In the genomic region with DNA sequence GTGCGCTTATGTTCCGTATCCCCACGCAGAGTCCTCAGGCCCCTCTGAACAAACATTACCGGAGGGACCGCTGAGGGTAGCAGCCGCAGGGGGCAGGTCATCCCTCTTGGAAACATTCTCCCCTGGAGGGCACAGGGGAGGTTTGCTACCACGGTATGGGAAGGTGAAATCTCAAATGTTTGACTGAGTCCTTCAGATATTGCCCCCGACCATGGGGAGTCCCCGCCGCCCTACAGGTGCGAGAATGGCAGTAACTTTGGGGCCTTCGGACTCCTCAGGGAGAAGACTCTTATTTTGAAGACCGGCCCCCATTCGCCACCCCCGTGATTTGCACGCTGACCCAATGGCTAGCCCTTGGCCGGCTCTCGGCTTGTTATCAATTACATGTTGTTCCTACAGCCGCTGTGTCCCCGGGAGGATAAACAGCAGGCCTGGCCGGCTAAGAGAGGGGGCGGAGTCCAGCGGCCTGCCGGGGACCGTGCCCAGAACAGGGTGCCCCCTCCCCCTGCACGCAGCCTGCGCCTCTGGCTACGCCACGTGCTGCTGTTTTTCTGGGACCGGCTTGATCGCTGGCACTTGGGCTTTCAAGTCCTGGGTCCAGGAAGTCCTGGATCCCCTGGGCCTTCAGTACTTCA, we compare ENCODE assay signal across 8 mouse cellular contexts. TPM values are rescaled to one million over a fixed set of nuclear protein-coding genes. Genes with fewer than 3 reads are reported as not detected.
DNase-seq lines count a peak whose midpoint lies in the region; ATAC-seq and TF ChIP-seq lines count a peak whose summit lies in the region.

No protein-coding gene starts in this region.

- H3K4me2 ChIP-seq in embryonic facial prominence, embryonic 14.5 days (ENCODE audit: low read depth, low read length): peak overlapping the region; percentile 100
- H3K4me2 ChIP-seq in midbrain, embryonic 11.5 days: peak overlapping the region; percentile 100
- H3K4me2 ChIP-seq in stomach, embryonic 14.5 days (replicated peaks; ENCODE audit: low read depth, low read length): peak overlapping the region; percentile 100

- TF ChIP-seq POLR2A in kidney, adult 2 months (IDR thresholded peaks at IDR 0.05; ENCODE audit: low read depth, low read length): no peak

- DNase-seq in embryonic facial prominence, embryonic 14.5 days (ENCODE audit: low spot score): peak; percentile 74
- peak; percentile 97 for DNase-seq in heart, adult 8-10 months (ENCODE audit: low spot score)
- DNase-seq in kidney, adult 2 months: peak; percentile 98
- peak; percentile 80 for DNase-seq in left cerebral cortex, postnatal 4 days
- peak; percentile 93 for DNase-seq in midbrain, embryonic 11.5 days (ENCODE audit: low spot score, missing footprints)

- H3K9ac ChIP-seq in embryonic facial prominence, embryonic 14.5 days (ENCODE audit: low read depth, low read length): peak overlapping the region; percentile 71
- peak overlapping the region; percentile 72 for H3K9ac ChIP-seq in midbrain, embryonic 11.5 days (ENCODE audit: low read length)
- peak overlapping the region; percentile 58 for H3K9ac ChIP-seq in stomach, embryonic 14.5 days (replicated peaks; ENCODE audit: low read depth, low read length)

- under 1% methylated on average over 30 of the region's 31 CpGs for WGBS in embryonic facial prominence, embryonic 14.5 days
- WGBS in kidney, adult 2 months: under 1% methylated on average over 31 of the region's 31 CpGs
- WGBS in midbrain, embryonic 11.5 days: under 1% methylated on average over 31 of the region's 31 CpGs
- under 1% methylated on average over 31 of the region's 31 CpGs for WGBS in stomach, embryonic 14.5 days

- H3K27me3 ChIP-seq in erythroblast, embryonic 14.5 days (ENCODE audit: control insufficient read depth): peaks cover 38% of the 10 kb centered on the region
- peaks cover 22% of the 10 kb centered on the region for H3K27me3 ChIP-seq in embryonic facial prominence, embryonic 14.5 days (replicated peaks; ENCODE audit: control insufficient read depth, insufficient read depth, low read length)
- H3K27me3 ChIP-seq in kidney, adult 2 months (replicated peaks; ENCODE audit: control insufficient read depth, insufficient read depth, low read length): no peaks in the 10 kb centered on the region
- peaks cover 23% of the 10 kb centered on the region for H3K27me3 ChIP-seq in midbrain, embryonic 11.5 days (ENCODE audit: control insufficient read depth, insufficient read depth, low read length)
- H3K27me3 ChIP-seq in stomach, embryonic 14.5 days (ENCODE audit: control insufficient read depth, insufficient read depth, low read length): peaks cover 14% of the 10 kb centered on the region; the same call in 1 of the 2 replicates

- peaks cover 11% of the 10 kb centered on the region; the same call in 1 of the 2 replicates for H3K36me3 ChIP-seq in erythroblast, embryonic 14.5 days (ENCODE audit: control insufficient read depth)
- H3K36me3 ChIP-seq in embryonic facial prominence, embryonic 14.5 days (ENCODE audit: control insufficient read depth, insufficient read depth, low read length): no peaks in the 10 kb centered on the region
- H3K36me3 ChIP-seq in kidney, adult 2 months (ENCODE audit: control insufficient read depth, insufficient read depth, low read length): peaks cover 1% of the 10 kb centered on the region; the same call in 1 of the 2 replicates
- no peaks in the 10 kb centered on the region for H3K36me3 ChIP-seq in midbrain, embryonic 11.5 days (ENCODE audit: control insufficient read depth, insufficient read depth, low read length)
- H3K36me3 ChIP-seq in stomach, embryonic 14.5 days (ENCODE audit: control insufficient read depth, insufficient read depth, low read length): no peaks in the 10 kb centered on the region

- H3K4me1 ChIP-seq in erythroblast, embryonic 14.5 days (ENCODE audit: control insufficient read depth): peaks cover 4% of the 10 kb centered on the region; the same call in 1 of the 2 replicates
- H3K4me1 ChIP-seq in embryonic facial prominence, embryonic 14.5 days (ENCODE audit: control insufficient read depth, insufficient read depth, low read length): peaks cover 10% of the 10 kb centered on the region
- peaks cover 47% of the 10 kb centered on the region for H3K4me1 ChIP-seq in kidney, adult 2 months (ENCODE audit: control insufficient read depth, insufficient read depth, low read length)
- H3K4me1 ChIP-seq in midbrain, embryonic 11.5 days (ENCODE audit: control insufficient read depth, insufficient read depth, low read length): peaks cover 14% of the 10 kb centered on the region
- H3K4me1 ChIP-seq in stomach, embryonic 14.5 days (ENCODE audit: control insufficient read depth, insufficient read depth, low read length): peaks cover 13% of the 10 kb centered on the region; the same call in 1 of the 2 replicates

- no peak for ATAC-seq in erythroblast, adult 5-6 weeks (replicated peaks; ENCODE audit: low FRiP score, poor library complexity, severe bottlenecking)
- peak; percentile 87 for ATAC-seq in embryonic facial prominence, embryonic 14.5 days (ENCODE audit: low read depth)
- peak; percentile 77 for ATAC-seq in midbrain, embryonic 11.5 days (ENCODE audit: low FRiP score)
- ATAC-seq in stomach, embryonic 14.5 days (ENCODE audit: insufficient number of reproducible peaks, insufficient read depth, low FRiP score, low read depth): peak; percentile 79

- H3K9me3 ChIP-seq in erythroblast, embryonic 14.5 days (ENCODE audit: control insufficient read depth, low read length): no peaks in the 10 kb centered on the region
- H3K9me3 ChIP-seq in embryonic facial prominence, embryonic 14.5 days (ENCODE audit: control insufficient read depth, low read length): no peaks in the 10 kb centered on the region
- H3K9me3 ChIP-seq in midbrain, embryonic 11.5 days (ENCODE audit: control insufficient read depth, low read length): no peaks in the 10 kb centered on the region
- no peaks in the 10 kb centered on the region for H3K9me3 ChIP-seq in stomach, embryonic 14.5 days (ENCODE audit: control insufficient read depth, low read depth, low read length)

- peak overlapping the region; percentile 59 for H3K4me3 ChIP-seq in erythroblast, embryonic 14.5 days (replicated peaks)
- H3K4me3 ChIP-seq in embryonic facial prominence, embryonic 14.5 days (ENCODE audit: low read depth, low read length): peak overlapping the region; percentile 68
- peak overlapping the region; percentile 89 for H3K4me3 ChIP-seq in kidney, adult 2 months (ENCODE audit: insufficient read depth, low read depth, low read length)
- peak overlapping the region; percentile 61 for H3K4me3 ChIP-seq in midbrain, embryonic 11.5 days (ENCODE audit: low read depth, low read length)
- peak overlapping the region; percentile 59 for H3K4me3 ChIP-seq in stomach, embryonic 14.5 days (ENCODE audit: low read depth, low read length)

- TF ChIP-seq CTCF in kidney, adult 2 months (conservative IDR thresholded peaks at IDR 0.05; ENCODE audit: insufficient read depth, insufficient read length, low read depth, low read length): no peak

- intact Hi-C loops in left cerebral cortex, postnatal 4 days (cut with DNase I): no loop called here

- H3K27ac ChIP-seq in embryonic facial prominence, embryonic 14.5 days (replicated peaks; ENCODE audit: low read depth, low read length): no peak overlapping the region
- H3K27ac ChIP-seq in kidney, adult 2 months (ENCODE audit: insufficient read depth, low read depth, low read length): peak overlapping the region; percentile 96
- H3K27ac ChIP-seq in midbrain, embryonic 11.5 days (ENCODE audit: low read depth, low read length): no peak overlapping the region
- peak overlapping the region; percentile 15; the same call in 1 of the 2 replicates for H3K27ac ChIP-seq in stomach, embryonic 14.5 days (ENCODE audit: low read length)

RNA-seq across cellular contexts. Expression of gene Klf15, which starts 1.0 kb away (rescaled TPM):
- polyA plus RNA-seq in erythroblast, embryonic 14.5 days (2012): 0.02 TPM in 1 of 2 replicates, not detected in the other
- not detected in 2 replicates for total RNA-seq in erythroblast, adult 5-6 weeks (2015; ENCODE audit: low replicate concordance)
- total RNA-seq in erythroblast, adult 5-6 weeks (2017; ENCODE audit: low replicate concordance): 0.42 and 0.43 TPM in 2 replicates
- 7.0 and 8.4 TPM in 2 replicates for polyA plus RNA-seq in embryonic facial prominence, embryonic 14.5 days (2014; fragmentation: Nextera tagmentation; extraction: Ambion mirVana)
- 10 to 100 TPM; 55.7 to 79.2 (median 65.3) TPM for total RNA-seq in heart, adult 8-10 months (2022)
- polyA plus RNA-seq in kidney, adult 2 months (2012; rRNA removed): 131 and 170 TPM in 2 replicates
- 10 to 100 TPM; 11.7 to 12.3 TPM for total RNA-seq in left cerebral cortex, postnatal 4 days (2021)
- 3.5 and 4.2 TPM in 2 replicates for polyA plus RNA-seq in midbrain, embryonic 11.5 days (2014; fragmentation: Nextera tagmentation; extraction: Ambion mirVana)
- polyA plus RNA-seq in stomach, embryonic 14.5 days (2014; fragmentation: Nextera tagmentation; extraction: Ambion mirVana): 3.8 and 4.8 TPM in 2 replicates

RNA-seq across cellular contexts. Expression of gene Aldh1l1, which starts 22.9 kb away (rescaled TPM):
- 0.05 TPM in 1 of 2 replicates, not detected in the other for polyA plus RNA-seq in erythroblast, embryonic 14.5 days (2012)
- total RNA-seq in erythroblast, adult 5-6 weeks (2015; ENCODE audit: low replicate concordance): not detected in 2 replicates
- total RNA-seq in erythroblast, adult 5-6 weeks (2017; ENCODE audit: low replicate concordance): 1.2 TPM in 1 of 2 replicates, not detected in the other
- 1.8 and 2.2 TPM in 2 replicates for polyA plus RNA-seq in embryonic facial prominence, embryonic 14.5 days (2014; fragmentation: Nextera tagmentation; extraction: Ambion mirVana)
- 1 to 10 TPM; 1.8 to 5.1 (median 3.7) TPM for total RNA-seq in heart, adult 8-10 months (2022)
- 253 and 260 TPM in 2 replicates for polyA plus RNA-seq in kidney, adult 2 months (2012; rRNA removed)
- total RNA-seq in left cerebral cortex, postnatal 4 days (2021): 10 to 100 TPM; 56.1 to 57.5 TPM
- polyA plus RNA-seq in midbrain, embryonic 11.5 days (2014; fragmentation: Nextera tagmentation; extraction: Ambion mirVana): 3.7 and 4.1 TPM in 2 replicates
- polyA plus RNA-seq in stomach, embryonic 14.5 days (2014; fragmentation: Nextera tagmentation; extraction: Ambion mirVana): 2.5 and 4.3 TPM in 2 replicates

RNA-seq across cellular contexts. Expression of gene Cfap100, which starts 34.7 kb away (rescaled TPM):
- polyA plus RNA-seq in erythroblast, embryonic 14.5 days (2012): not detected in 2 replicates
- total RNA-seq in erythroblast, adult 5-6 weeks (2015; ENCODE audit: low replicate concordance): not detected in 2 replicates
- not detected in 2 replicates for total RNA-seq in erythroblast, adult 5-6 weeks (2017; ENCODE audit: low replicate concordance)
- polyA plus RNA-seq in embryonic facial prominence, embryonic 14.5 days (2014; fragmentation: Nextera tagmentation; extraction: Ambion mirVana): 0.62 and 0.65 TPM in 2 replicates
- under 1 TPM in 2 of 4 experiments, not detected in 2; 0.22 to 0.90 TPM for total RNA-seq in heart, adult 8-10 months (2022)
- 0.05 and 0.27 TPM in 2 replicates for polyA plus RNA-seq in kidney, adult 2 months (2012; rRNA removed)
- 1 to 10 TPM; 6.7 to 8.5 TPM for total RNA-seq in left cerebral cortex, postnatal 4 days (2021)
- polyA plus RNA-seq in midbrain, embryonic 11.5 days (2014; fragmentation: Nextera tagmentation; extraction: Ambion mirVana): 1.8 and 2.8 TPM in 2 replicates
- polyA plus RNA-seq in stomach, embryonic 14.5 days (2014; fragmentation: Nextera tagmentation; extraction: Ambion mirVana): 0.61 and 0.71 TPM in 2 replicates

Comparison
In these comparisons a context has a peak if more than half of its experiments do, and no peak if none do; other contexts are left out.
1. H3K27ac ChIP-seq: peak in kidney, adult 2 months (single experiment) and stomach, embryonic 14.5 days (single experiment); none in embryonic facial prominence, embryonic 14.5 days (single experiment) and midbrain, embryonic 11.5 days (single experiment).
2. RNA of gene Klf15, which starts 1.0 kb away (polyA plus RNA-seq): 131 to 170 TPM in kidney, adult 2 months; 7.0 to 8.4 TPM in embryonic facial prominence, embryonic 14.5 days, 3.5 to 4.2 TPM in midbrain, embryonic 11.5 days, 3.8 to 4.8 TPM in stomach, embryonic 14.5 days and 0.02 TPM in erythroblast, embryonic 14.5 days; every median in the first group is over 10 times any median in the second.
3. RNA of gene Aldh1l1, which starts 22.9 kb away (polyA plus RNA-seq): 253 to 260 TPM in kidney, adult 2 months; 3.7 to 4.1 TPM in midbrain, embryonic 11.5 days, 2.5 to 4.3 TPM in stomach, embryonic 14.5 days, 1.8 to 2.2 TPM in embryonic facial prominence, embryonic 14.5 days and 0.05 TPM in erythroblast, embryonic 14.5 days; every median in the first group is over 10 times any median in the second.
4. Peak in every context shown above with its lines, with median percentiles within 50 percentile points of each other: H3K4me3 ChIP-seq, DNase-seq, H3K4me2 ChIP-seq and H3K9ac ChIP-seq.